Mouse (Mus musculus) lung, postnatal 0 days (tissue): ENCODE measurements around the gene Fancd2. TPM values are rescaled to one million over a fixed set of nuclear protein-coding genes. Genes with fewer than 3 reads are reported as not detected.

Experiments used
- ATAC-seq: fragments of 200-750 bp; cut with Nextera tagmentation; 2 replicates; pipeline ENCODE4 v1.8.0; 2017; ENCODE audit warnings: moderate library complexity
- DNase-seq: peaks from one replicate; pipeline ENCODE4 v3.0.0-alpha.2; 2016; ENCODE audit warnings: low spot score
- H3K27ac ChIP-seq: fragments of 300-500 bp; sonication (generic); 2 replicates; pipeline ENCODE4 v1.5.1; 2014; ENCODE audit warnings: antibody characterized with exemption, mild to moderate bottlenecking, low read length, mixed read lengths
- H3K27me3 ChIP-seq: fragments of 300-500 bp; sonication (generic); replicated peaks from 2 replicates; pipeline ENCODE4 v1.6.1; 2014; ENCODE audit warnings: low read length, mixed read lengths; ENCODE audit not compliant: insufficient read depth
- H3K36me3 ChIP-seq: fragments of 300-500 bp; sonication (generic); 2 replicates; pipeline ENCODE4 v1.6.1; 2014; ENCODE audit warnings: low read length, mixed read lengths; ENCODE audit not compliant: insufficient read depth
- H3K4me1 ChIP-seq: fragments of 300-500 bp; sonication (generic); 2 replicates; pipeline ENCODE4 v1.6.1; 2014; ENCODE audit warnings: antibody characterized with exemption, low read depth, low read length, mixed read lengths; ENCODE audit not compliant: insufficient read depth
- H3K4me2 ChIP-seq: fragments of 300-500 bp; sonication (generic); replicated peaks from 2 replicates; pipeline ENCODE4 v1.6.1; 2014; ENCODE audit warnings: low read depth, mild to moderate bottlenecking, low read length, moderate library complexity, mixed read lengths
- H3K4me3 ChIP-seq: fragments of 300-500 bp; sonication (generic); 2 replicates; pipeline ENCODE4 v1.5.1; 2014; ENCODE audit warnings: low read depth, low read length
- H3K9ac ChIP-seq: fragments of 300-500 bp; sonication (generic); replicated peaks from 2 replicates; pipeline ENCODE4 v1.6.1; 2014; ENCODE audit warnings: low read depth, mild to moderate bottlenecking
- H3K9me3 ChIP-seq: fragments of 300-500 bp; sonication (generic); 2 replicates; pipeline ENCODE4 v1.6.1; 2016; ENCODE audit warnings: low read length, mixed read lengths
- CTCF ChIP-seq: IDR thresholded peaks from 2 replicates; pipeline ENCODE4 v1.5.1; 2016; ENCODE audit warnings: antibody characterized with exemption, mild to moderate bottlenecking
- EP300 ChIP-seq: IDR thresholded peaks from 2 replicates; pipeline ENCODE4 v1.6.1; 2016; ENCODE audit warnings: antibody characterized with exemption, mild to moderate bottlenecking, control low read depth
- WGBS: fragments of 180-500 bp; shearing (Covaris S2); extraction: QIAGEN DNeasy Blood & Tissue Kit; methylation state at CpG from one replicate; pipeline ENCODE4 v1.1.7; 2014; 5-methylcytosine and 5-hydroxymethylcytosine counted together
- polyA plus RNA-seq: library from polyadenylated mRNA; unstranded; fragments of >200 nt; fragmentation: Nextera tagmentation; extraction: Ambion mirVana; gene quantifications from 2 replicates; pipeline ENCODE4 v1.2.1, GENCODE M21; 2015

The Fancd2 gene
- polyA plus RNA-seq, 1 experiment from 2014 or later, result 0.53 TPM

DNA sequence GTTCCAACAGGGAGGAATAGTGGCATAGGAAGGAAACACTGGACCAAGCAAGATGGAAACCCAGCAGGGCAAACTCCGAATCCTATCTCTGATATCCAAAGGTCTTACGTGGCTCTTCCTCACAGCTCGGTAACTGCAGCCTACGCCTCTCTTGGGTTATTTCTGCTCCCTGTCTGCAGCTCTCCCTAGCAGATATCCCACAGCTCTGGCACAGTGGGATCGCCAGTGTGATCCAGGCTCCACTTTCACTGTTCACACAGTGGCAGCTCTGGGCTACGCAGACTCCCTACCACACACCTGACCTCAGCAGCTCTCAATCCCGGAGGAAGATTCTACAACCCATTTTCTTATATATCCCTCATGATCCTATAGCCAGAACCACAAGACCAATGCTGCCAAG, 82.7 kb downstream of the Fancd2 start:
- TF ChIP-seq EP300, result no peak
- no peak for TF ChIP-seq CTCF
- H3K36me3 ChIP-seq, result peaks cover 32% of the 10 kb centered on the region; the same call in 1 of the 2 replicates

DNA sequence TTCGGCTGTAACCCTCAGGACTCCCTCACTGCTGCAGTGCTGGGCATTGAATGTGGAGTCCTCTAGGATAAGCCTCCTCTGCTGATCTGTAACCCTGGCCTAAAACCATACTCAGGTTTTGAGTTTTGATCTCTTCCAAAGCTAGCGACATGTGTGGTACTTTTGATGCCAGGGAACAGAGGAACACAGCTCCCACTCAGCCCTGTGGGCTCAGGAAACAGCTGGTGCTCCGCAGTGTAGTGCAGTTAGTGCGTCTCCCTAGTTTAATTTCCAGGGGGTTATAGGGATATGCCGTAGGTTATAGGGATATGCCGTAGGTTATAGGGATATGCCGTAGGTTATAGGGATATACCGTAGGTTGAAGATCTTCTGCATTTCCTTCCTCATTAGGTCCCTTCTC, 83.5 kb downstream of the Fancd2 start:
- no peak overlapping the region for H3K4me2 ChIP-seq
- no peak overlapping the region for H3K9ac ChIP-seq
- no peaks in the 10 kb centered on the region for H3K27me3 ChIP-seq
- H3K4me3 ChIP-seq, result no peak overlapping the region
- ATAC-seq (no peak), DNase-seq (no peak)
- peaks cover 32% of the 10 kb centered on the region; the same call in 1 of the 2 replicates for H3K36me3 ChIP-seq
- TF ChIP-seq CTCF (no peak), EP300 (no peak)
- WGBS, result 96% methylated on average over 8 of the region's 8 CpGs
- no peak overlapping the region for H3K27ac ChIP-seq
- H3K4me1 ChIP-seq, result no peaks in the 10 kb centered on the region
- H3K9me3 ChIP-seq, result no peaks in the 10 kb centered on the region

More for the DNA sequence above, 82.7 kb downstream of the Fancd2 start:
- ATAC-seq (no peak), DNase-seq (no peak)
- Histone ChIP-seq H3K4me3 (no peak overlapping the region), H3K4me2 (no peak overlapping the region), H3K9me3 (no peaks in the 10 kb centered on the region), H3K4me1 (no peaks in the 10 kb centered on the region), H3K27me3 (no peaks in the 10 kb centered on the region), H3K9ac (no peak overlapping the region), H3K27ac (no peak overlapping the region)
- over 99% methylated on average over 7 of the region's 7 CpGs for WGBS

DNA sequence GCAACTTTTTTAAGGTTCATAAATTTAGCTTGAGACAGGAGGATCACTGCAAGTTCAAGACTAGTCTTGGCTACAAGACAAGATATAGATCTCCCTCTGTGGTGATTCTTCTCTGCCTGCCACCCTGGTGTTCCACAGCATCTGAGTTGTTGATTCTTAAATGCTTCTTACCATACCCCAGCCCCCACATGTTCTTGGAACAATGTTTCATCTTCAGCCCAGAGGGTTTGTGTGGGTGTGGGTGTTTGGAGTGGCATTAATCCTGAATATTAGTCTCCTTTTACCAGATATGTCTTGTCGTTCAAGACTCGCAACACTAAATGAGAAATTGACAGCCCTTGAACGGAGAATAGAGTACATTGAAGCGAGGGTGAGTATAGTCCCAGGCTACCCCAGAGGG, 84.0 kb downstream of the Fancd2 start:
- Histone ChIP-seq H3K27ac (no peak overlapping the region), H3K9ac (no peak overlapping the region), H3K27me3 (no peaks in the 10 kb centered on the region), H3K36me3 (peaks cover 32% of the 10 kb centered on the region; the same call in 1 of the 2 replicates), H3K9me3 (no peaks in the 10 kb centered on the region), H3K4me3 (no peak overlapping the region), H3K4me2 (no peak overlapping the region), H3K4me1 (no peaks in the 10 kb centered on the region)
- WGBS, result 89% methylated on average over 4 of the region's 4 CpGs
- DNase-seq (no peak), ATAC-seq (no peak)
- no peak for TF ChIP-seq EP300

DNA sequence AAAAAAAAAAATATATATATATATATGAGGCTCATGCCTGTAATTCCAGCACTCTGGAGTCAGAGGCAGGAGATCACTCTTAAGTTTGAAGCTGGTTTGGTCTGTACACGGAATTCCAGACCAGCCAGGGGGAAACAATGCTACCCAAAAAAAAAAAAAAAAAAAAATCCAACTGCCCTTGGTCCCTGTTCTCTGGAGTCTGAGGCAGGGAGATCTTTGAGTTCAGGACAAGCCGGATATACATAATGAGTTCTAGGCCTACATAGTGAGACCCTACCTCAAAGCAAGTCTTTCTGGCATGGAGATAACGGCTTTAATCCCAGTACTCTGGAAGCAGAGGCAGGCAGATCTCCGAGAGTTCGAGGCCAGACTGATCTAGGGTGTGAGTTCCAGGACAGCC, 91.9 kb downstream of the Fancd2 start:
- ATAC-seq, result no peak
- no peak overlapping the region for H3K9ac ChIP-seq

DNA sequence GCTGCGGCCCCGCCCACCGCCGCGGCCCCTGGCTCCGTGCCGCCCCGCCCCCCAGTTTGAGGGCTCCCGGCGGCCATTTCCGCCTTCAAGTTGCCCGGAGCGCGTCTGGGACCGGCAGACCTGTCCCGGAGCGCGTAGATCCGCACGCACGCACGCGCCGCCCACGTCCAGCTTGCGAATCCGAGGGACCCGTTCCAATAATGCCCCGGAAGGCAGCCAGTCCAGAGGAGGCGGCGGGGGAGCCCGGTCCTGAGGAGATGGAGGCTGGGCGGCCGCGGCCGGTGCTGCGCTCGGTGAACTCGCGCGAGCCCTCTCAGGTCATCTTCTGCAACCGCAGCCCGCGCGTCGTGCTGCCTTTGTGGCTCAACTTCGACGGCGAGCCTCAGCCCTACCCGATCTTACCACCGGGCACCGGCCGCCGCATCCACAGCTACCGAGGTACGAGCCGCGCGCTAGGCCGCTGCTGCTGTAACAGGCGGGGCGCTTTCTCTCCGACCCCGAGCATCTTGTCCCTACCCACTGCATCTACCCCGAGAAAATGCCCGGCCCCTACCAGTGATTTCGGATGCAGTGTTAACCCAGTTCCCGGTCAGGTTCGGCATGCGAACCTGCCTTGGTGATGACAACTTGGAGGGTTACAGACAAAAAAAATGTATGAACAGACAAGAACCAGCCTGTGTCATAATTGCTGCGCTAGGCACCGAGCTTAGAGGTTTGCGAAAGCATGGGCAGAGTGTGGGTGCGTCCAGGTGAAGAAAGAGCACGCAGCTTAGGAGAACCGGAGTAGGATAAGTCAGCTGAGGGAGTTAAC, 92.7 kb downstream of the Fancd2 start, which contains the start of gene Vhl:
Gene Vhl (plus strand): TSS at position 19 of the 811 bp plus-strand sequence.
- Histone ChIP-seq H3K4me1 (peaks cover 5% of the 10 kb centered on the region; the same call in 1 of the 2 replicates), H3K27me3 (no peaks in the 10 kb centered on the region), H3K9me3 (no peaks in the 10 kb centered on the region), H3K36me3 (peaks cover 9% of the 10 kb centered on the region), H3K9ac (peak within 1 kb of the TSS; percentile 60), H3K27ac (peak within 1 kb of the TSS; percentile 89), H3K4me2 (peak within 1 kb of the TSS; percentile 65), H3K4me3 (peak within 1 kb of the TSS; percentile 67)
- TF ChIP-seq CTCF (peak; percentile 53), EP300 (no peak)
- under 1% methylated on average over 62 of the region's 76 CpGs for WGBS
- ATAC-seq (peak; percentile 93), DNase-seq (peak; percentile 91)

More for the DNA sequence above, 91.9 kb downstream of the Fancd2 start:
- Histone ChIP-seq H3K27ac (peak overlapping the region; percentile 89; the same call in 1 of the 2 replicates), H3K4me3 (peak overlapping the region; percentile 67), H3K4me2 (peak overlapping the region; percentile 65), H3K4me1 (peaks cover 5% of the 10 kb centered on the region; the same call in 1 of the 2 replicates), H3K9me3 (no peaks in the 10 kb centered on the region), H3K36me3 (peaks cover 7% of the 10 kb centered on the region), H3K27me3 (no peaks in the 10 kb centered on the region)
- TF ChIP-seq CTCF (no peak), EP300 (no peak)
- no peak for DNase-seq
- WGBS, result 63% methylated on average over 5 of the region's 5 CpGs

DNA sequence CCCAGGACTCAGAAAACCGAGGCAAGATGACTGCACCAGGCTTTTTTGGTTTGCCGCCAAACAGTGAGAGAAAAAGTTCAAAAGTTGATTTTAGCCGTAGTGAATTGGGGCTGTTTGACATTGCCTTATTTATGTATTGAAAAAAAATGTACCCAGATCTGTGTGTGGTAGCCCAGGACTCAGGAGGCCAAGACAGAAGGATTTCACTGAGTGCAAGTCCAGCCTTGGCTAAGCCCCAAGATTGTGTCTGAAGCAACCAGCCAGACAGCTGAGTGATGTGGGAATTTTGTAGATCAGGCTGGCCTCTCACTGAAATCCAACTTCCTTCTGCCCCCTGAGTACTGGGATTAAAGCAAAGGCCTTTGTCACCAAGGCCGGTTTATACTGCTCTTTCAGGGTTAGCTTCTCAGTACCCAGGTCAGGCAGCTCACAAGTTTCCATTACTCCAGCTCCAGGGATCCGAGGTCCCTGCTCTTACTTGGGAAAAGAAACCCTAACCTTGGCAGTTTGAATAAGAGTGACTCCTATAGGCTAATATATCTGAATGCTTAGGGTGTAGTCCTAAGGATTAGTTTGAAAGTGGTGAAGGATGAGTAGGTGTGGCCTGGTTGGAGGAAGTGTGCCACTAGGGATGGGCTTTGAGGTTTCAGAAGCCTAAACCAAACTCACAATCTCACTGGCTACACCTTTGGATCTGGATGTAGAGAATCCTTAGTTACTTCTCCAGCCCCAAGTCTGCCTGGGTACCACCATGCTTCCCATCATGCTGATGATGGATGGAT, 93.7 kb downstream of the Fancd2 start:
- Histone ChIP-seq H3K4me1 (peaks cover 5% of the 10 kb centered on the region; the same call in 1 of the 2 replicates), H3K27ac (no peak overlapping the region), H3K4me2 (peak overlapping the region; percentile 65), H3K4me3 (peak overlapping the region; percentile 67; the same call in 1 of the 2 replicates), H3K27me3 (no peaks in the 10 kb centered on the region), H3K36me3 (peaks cover 9% of the 10 kb centered on the region), H3K9ac (peak overlapping the region; percentile 60; the same call in 1 of the 2 replicates), H3K9me3 (no peaks in the 10 kb centered on the region)
- 38% methylated on average over 5 of the region's 5 CpGs for WGBS
- no peak for TF ChIP-seq EP300
- TF ChIP-seq CTCF, result no peak
- DNase-seq, result peak; percentile 39
- ATAC-seq, result no peak
